Mouse (Mus musculus): Measurements from ENCODE around the gene Rasgrp1.

Rasgrp1 gene

GRCm38 (mm10) chr2:117342547-117343239 is at the start of gene Rasgrp1:
TSS of gene Rasgrp1 (minus strand) at chr2:117343001.
- DNase-seq (ENCODE audit: low read depth in 1 of 2, low spot score in 2 of 2), result peak in 1 of 2 experiments; percentile 25

DNA sequence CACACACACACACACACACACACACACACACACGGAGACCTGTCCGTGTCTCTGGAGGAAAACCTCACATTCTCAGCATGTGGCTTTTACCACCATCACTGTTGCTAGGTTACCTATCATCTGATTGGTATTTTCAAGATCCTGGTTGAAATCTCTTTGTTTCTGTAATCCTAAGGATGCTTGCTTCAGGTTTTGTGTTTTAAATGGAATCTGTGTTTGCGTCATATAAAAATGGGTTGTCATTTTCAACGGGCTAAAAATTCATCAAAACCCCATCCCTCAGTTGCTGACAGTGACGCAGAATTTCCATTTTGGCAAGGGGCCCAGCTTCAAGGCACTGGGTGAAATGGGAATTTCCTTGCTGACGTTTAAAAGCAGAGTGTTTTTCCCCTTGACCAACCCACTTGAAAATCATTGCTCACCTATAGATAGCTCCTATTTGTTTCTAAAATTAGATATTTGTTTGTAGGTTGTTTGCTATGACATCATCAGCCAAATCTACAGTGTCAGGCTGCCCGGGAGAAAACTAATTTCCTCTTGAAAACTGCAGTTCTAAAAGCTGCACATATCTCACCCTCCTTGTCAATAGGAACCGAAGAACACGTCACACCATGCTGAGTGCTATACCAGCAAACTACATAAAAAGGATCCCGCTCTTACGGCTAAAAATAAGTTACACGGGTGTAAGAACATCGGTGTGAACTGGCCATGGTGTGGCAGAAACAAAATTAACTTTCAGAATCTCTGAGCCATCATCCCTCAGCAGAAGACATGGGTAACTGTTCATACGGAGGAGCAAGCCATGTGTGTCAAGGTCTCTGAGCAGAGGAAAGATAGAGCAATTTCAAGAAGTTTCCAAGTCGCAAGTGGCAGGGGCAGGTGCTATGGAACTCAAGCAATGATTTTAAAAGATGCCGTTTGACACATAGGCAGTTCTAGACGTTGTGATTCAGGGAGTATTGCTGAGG is 47.4 kb upstream of the Rasgrp1 start:
- no peak for DNase-seq (ENCODE audit: low read depth in 1 of 2, low spot score in 2 of 2)

GRCm38 (mm10) chr2:117389460-117389859 is 46.7 kb upstream of the Rasgrp1 start:
- DNase-seq (ENCODE audit: low read depth in 1 of 2, low spot score in 2 of 2), result no peak

DNA sequence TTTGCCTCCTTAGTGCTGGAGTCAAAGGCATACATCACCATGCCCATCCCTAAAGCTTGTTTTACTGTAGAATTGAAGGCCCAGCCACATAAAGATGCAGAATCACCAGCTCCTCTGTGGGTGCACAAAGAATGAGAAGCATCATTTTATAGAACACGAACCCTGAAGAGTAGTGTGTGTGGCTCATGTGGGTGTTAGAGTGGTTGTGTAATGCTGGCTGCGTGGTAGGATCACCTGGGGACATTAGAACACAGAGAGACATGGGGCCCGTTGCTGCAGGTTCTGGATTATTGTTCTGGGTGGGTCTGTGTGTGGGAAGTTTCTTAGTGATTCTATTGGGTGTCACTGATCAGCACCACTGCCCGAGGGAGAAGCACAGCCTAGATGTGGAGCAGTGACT is 45.3 kb upstream of the Rasgrp1 start:
- DNase-seq (ENCODE audit: low read depth in 1 of 2, low spot score in 2 of 2), result no peak

DNA sequence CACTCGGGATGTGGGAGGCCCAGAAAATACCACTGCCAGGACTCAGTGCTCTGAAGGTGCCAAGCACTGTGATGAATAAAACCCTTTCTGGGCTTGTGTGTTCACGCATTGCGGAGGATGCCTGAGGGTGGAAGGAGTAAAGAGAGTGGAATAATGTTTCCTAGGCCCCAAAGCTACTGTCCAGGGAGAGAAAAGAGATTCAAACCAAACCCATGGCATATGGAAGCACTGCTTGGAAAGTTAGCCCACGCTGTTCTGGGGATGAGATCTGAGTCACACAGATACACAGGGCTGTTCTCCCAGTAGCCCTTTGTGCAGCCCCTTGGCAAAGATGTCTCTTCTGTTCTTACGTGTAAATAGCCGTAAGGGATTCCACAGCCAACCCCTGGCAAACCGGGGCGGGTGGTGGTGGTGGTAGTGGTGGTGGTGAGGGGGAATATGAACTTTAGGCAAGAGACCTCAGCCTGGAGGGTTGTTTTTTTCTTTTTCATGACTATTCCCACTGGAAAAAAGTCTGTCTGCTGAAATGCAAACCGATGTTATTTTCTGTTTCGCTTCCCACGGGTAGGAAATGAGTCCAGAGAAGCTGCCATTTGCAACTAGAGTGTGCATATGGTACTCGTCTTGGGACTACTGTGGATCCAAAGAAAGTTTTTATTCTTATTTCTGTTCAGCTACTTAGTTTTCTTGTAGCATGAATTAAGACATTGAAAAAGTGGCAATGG is 44.3 kb upstream of the Rasgrp1 start:
- no peak for DNase-seq (ENCODE audit: low read depth in 1 of 2, low spot score in 2 of 2)

DNA sequence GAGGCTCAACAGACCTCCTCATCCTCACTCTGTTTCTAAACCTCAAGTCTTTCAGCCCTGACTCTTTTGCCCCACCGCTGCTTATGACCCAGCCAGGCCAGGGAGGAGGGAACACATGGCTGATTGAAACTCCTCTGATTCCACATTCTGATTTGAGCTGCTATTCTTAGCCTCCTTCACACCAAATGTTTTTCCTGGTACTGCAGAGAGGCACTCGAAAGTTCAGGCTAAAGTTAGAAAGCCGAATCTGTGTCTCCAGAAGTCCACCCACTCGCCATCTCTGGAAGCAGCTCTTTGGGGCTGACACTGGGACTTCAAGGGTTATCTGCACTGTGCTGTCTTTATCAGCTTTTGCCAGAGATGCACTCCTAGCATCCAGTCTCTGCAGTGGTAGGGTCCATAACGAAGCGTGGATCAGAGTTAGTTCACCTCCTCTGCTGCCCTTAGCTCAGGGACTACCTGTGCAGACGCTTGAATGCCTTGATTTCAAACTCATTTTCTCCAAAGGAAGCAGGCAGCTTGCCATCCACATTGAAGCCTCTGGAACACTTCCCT is 43.3 kb upstream of the Rasgrp1 start:
- no peak for DNase-seq (ENCODE audit: low read depth in 1 of 2, low spot score in 2 of 2)

- no peak for DNase-seq (ENCODE audit: low read depth in 1 of 2, low spot score in 2 of 2)
Measured at GRCm38 (mm10) chr2:117381314-117381713, 38.5 kb upstream of the Rasgrp1 start.

- DNase-seq (ENCODE audit: low read depth in 1 of 2, low spot score in 2 of 2), result no peak
Measured at GRCm38 (mm10) chr2:117374293-117374830, 31.6 kb upstream of the Rasgrp1 start.

- DNase-seq (ENCODE audit: low read depth in 1 of 2, low spot score in 2 of 2), result no peak
Measured at GRCm38 (mm10) chr2:117371706-117372105, 28.9 kb upstream of the Rasgrp1 start.

DNA sequence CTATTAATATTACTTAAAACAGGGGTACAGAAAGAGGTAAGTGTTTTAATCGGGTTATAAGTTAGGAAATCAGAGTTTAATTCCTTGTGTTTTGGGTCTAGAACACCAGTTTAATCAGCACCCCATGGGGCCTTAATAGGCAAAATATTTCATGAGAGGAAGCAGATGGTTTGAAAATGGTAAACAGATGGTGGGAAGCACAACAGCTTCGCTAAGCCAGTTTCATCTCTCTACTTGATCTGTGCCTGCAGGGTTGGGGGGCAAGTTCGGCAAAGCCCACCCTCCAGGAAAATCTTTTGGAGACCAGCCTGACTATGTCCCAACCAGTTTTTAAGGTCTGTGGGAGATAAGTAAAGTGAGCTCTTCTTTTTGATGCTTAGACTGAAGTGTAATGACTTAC is 23.7 kb upstream of the Rasgrp1 start:
- no peak for DNase-seq (ENCODE audit: low read depth in 1 of 2, low spot score in 2 of 2)

- no peak for DNase-seq (ENCODE audit: low read depth in 1 of 2, low spot score in 2 of 2)
Measured at GRCm38 (mm10) chr2:117364056-117364455, 21.3 kb upstream of the Rasgrp1 start.

DNA sequence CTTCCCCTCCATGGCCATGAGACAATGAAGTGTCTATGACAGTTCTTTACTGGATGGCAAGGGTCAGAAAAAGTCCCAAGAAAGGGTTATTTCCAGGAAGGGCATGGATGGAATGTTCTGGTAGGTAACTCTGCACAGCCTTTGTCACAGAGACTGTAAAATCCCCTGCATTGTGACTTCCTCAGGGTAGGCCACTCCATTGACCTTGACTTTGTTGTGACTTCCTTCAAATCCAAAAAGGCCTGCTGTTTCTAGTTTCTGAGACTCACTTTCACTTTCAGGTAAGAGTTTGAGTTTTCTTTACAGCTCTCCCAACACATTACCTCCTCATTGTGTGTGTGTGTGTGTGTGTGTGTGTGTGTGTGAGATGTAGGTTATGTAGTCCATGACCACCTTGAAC is 15.1 kb upstream of the Rasgrp1 start:
- DNase-seq (ENCODE audit: low read depth in 1 of 2, low spot score in 2 of 2), result no peak

DNA sequence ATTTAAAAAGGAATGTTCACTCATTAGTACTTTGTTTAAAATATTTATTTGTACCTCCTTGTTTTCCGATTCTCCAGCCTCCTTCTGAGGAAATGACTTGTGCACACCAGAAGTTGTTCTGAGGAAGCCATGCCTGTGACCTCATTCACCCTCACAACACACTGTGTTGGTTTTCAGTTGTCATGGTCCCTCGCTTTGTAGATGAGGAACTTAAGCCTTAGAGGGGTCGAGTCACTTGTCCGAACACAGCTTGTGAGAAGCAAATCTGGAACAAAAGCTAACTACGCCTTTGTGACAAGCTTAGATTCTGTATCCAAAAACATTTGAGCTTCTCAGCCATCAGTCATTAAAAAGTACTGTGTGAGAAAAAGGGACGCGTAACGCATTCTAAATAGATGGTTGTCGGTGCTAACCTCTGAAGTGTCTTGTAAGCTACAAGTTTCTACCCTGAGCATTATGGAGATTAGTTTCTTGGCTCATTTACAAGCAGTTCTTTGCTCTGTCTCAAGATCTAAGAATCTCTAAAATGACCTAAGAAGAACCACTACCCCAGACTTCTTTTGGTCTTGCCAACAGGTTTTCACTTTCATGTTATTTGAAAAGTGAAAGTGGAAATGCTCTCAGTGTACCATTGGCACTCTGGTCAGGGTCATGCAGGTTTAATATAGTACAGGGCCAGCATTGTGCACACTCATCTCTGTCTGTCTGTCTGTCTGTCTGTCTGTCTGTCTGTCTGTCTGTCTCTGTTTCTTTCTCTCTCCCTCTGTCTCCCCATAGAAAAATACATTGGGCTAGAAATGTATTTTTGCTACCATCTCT is 9.7 kb upstream of the Rasgrp1 start:
- no peak for DNase-seq (ENCODE audit: low read depth in 1 of 2, low spot score in 2 of 2)

GRCm38 (mm10) chr2:117350138-117350537 is 7.3 kb upstream of the Rasgrp1 start:
- DNase-seq (ENCODE audit: low read depth in 1 of 2, low spot score in 2 of 2), result no peak

- no peak for DNase-seq (ENCODE audit: low read depth in 1 of 2, low spot score in 2 of 2)
Measured at GRCm38 (mm10) chr2:117343240-117343624, 431 bp upstream of the Rasgrp1 start.

- DNase-seq (ENCODE audit: low read depth in 1 of 2, low spot score in 2 of 2), result peak in 1 of 2 experiments; percentile 72
Measured at GRCm38 (mm10) chr2:117342090-117342546, 683 bp downstream of the Rasgrp1 start.

DNA sequence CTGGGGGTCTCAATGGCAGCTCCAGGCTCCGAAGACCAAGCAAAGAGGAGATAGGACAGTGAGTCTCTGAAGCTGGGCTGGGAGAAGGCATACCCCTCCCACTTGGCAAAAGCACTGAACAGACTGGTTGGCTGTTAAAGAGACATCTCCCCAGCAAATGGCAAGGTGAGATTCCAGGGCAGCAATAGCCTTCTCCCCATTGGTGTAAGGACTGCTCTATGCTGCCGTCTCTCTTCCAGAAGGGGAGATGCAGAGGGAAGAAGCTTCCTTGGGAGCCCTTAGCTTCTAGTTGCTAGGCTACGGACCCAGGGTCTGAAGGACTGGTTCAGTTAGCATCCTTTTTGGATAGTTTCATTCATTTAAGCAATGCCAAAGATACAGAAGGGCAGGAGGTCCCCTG is 4.3 kb downstream of the Rasgrp1 start:
- no peak for DNase-seq (ENCODE audit: low read depth in 1 of 2, low spot score in 2 of 2)

GRCm38 (mm10) chr2:117337902-117338301 is 4.9 kb downstream of the Rasgrp1 start:
- DNase-seq (ENCODE audit: low read depth in 1 of 2, low spot score in 2 of 2), result no peak

DNA sequence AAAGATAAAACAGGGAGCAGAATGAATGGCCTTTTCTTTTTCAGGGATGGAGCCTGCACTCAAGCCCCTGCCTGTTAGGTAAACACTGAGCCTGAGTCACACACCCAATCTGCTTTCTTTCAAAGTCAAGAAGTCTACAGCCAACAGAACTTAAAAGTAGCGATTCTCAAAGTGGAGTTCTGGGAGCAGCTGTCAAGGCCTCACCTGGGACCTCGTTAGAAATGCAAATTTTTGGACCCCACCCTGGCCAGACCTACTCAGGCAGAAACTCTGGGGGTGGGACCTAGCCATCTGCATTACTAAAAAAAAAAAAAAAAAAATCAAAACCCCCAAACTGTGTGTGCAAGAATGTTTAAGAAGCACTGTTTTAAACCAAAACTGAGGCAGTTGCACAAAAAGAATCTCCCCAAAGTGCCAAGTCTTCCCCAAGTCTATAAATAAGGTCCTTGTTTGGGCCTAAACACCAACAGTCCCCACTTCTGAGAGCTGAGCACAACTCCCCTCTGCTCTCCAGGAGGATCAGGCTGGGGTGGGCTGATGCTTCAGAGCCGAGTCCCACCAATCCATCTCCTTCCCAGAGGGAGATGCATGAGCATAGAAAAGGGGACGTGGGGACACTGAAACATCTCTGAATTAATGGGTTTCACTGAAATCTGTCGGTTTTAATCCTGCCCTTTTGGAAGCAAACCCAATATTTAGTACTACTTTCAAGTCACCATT is 5.7 kb downstream of the Rasgrp1 start:
- DNase-seq (ENCODE audit: low read depth in 1 of 2, low spot score in 2 of 2), result no peak
